Mouse (Mus musculus) heart, embryonic 11.5 days (tissue): ENCODE measurements around the gene Cmss1. TPM values are rescaled to one million over a fixed set of nuclear protein-coding genes. Genes with fewer than 3 reads are reported as not detected.

Experiments used
- ATAC-seq: fragments of 200-750 bp; cut with Nextera tagmentation; replicated peaks from 2 replicates; pipeline ENCODE4 v1.8.0; 2017; ENCODE audit warnings: moderate library complexity; ENCODE audit not compliant: insufficient number of reproducible peaks, low FRiP score, low TSS enrichment
- H3K27ac ChIP-seq: fragments of 300-500 bp; sonication (generic); 2 replicates; pipeline ENCODE4 v1.5.1; 2014; ENCODE audit warnings: mild to moderate bottlenecking, low read depth, low read length
- H3K27me3 ChIP-seq: fragments of 300-500 bp; sonication (generic); 2 replicates; pipeline ENCODE4 v1.6.1; 2014; ENCODE audit warnings: mild to moderate bottlenecking, low read length, mixed read lengths; ENCODE audit not compliant: control insufficient read depth, insufficient read depth
- H3K36me3 ChIP-seq: fragments of 300-500 bp; sonication (generic); 2 replicates; pipeline ENCODE4 v1.6.1; 2014; ENCODE audit warnings: mild to moderate bottlenecking, low read length, moderate library complexity, mixed read lengths; ENCODE audit not compliant: control insufficient read depth, insufficient read depth
- H3K4me1 ChIP-seq: fragments of 300-500 bp; sonication (generic); 2 replicates; pipeline ENCODE4 v1.6.1; 2014; ENCODE audit warnings: low read length; ENCODE audit not compliant: control insufficient read depth, insufficient read depth
- H3K4me2 ChIP-seq: fragments of 300-500 bp; sonication (generic); 2 replicates; pipeline ENCODE4 v1.6.1; 2014; ENCODE audit warnings: mild to moderate bottlenecking, moderate library complexity
- H3K4me3 ChIP-seq: fragments of 300-500 bp; sonication (generic); 2 replicates; pipeline ENCODE4 v1.5.1; 2014; ENCODE audit warnings: low read depth, low read length
- H3K9ac ChIP-seq: fragments of 300-500 bp; sonication (generic); 2 replicates; pipeline ENCODE4 v1.6.1; 2014; ENCODE audit warnings: mild to moderate bottlenecking, low read depth, low read length, moderate library complexity
- H3K9me3 ChIP-seq: fragments of 300-500 bp; sonication (generic); replicated peaks from 2 replicates; pipeline ENCODE4 v1.6.1; 2016; ENCODE audit warnings: low read length; ENCODE audit not compliant: control insufficient read depth
- WGBS: fragments of 180-500 bp; shearing (Covaris S2); extraction: QIAGEN DNeasy Blood & Tissue Kit; methylation state at CpG from one replicate; pipeline ENCODE4 v1.1.7; 2014; ENCODE audit not compliant: insufficient replicate concordance; 5-methylcytosine and 5-hydroxymethylcytosine counted together
- polyA plus RNA-seq: library from polyadenylated mRNA; unstranded; fragments of >200 nt; fragmentation: Nextera tagmentation; extraction: Ambion mirVana; gene quantifications from 2 replicates; pipeline ENCODE4 v1.2.1, GENCODE M21; 2014

The Cmss1 gene
- polyA plus RNA-seq, 1 experiment from 2014 or later: 36.6 TPM

DNA sequence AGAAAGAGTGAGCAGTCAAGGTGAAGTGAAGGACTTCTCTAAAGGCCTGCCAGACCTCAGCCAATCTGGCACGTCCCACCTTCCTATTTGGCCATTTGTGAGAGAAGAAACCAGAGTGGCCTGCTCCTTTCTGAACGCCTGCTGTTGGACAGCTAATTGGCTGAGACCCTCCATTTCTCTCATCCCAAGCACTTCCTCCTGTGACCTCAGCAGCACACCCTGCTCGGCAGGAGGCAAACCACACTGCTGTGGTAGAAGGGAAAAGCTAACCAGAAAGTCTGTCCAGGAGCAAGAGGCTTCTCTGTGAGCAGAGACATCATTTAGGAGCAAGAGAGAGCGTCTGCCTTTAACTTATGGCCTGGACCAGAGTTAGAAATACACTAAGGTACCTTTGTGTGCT is 289.5 kb downstream of the Cmss1 start:
- Histone ChIP-seq H3K9ac (no peak overlapping the region), H3K4me3 (no peak overlapping the region), H3K4me1 (peaks cover 5% of the 10 kb centered on the region), H3K27me3 (no peaks in the 10 kb centered on the region), H3K27ac (no peak overlapping the region), H3K9me3 (no peaks in the 10 kb centered on the region), H3K36me3 (no peaks in the 10 kb centered on the region), H3K4me2 (no peak overlapping the region)
- no peak for ATAC-seq
- WGBS: 56% methylated on average over 4 of the region's 4 CpGs

DNA sequence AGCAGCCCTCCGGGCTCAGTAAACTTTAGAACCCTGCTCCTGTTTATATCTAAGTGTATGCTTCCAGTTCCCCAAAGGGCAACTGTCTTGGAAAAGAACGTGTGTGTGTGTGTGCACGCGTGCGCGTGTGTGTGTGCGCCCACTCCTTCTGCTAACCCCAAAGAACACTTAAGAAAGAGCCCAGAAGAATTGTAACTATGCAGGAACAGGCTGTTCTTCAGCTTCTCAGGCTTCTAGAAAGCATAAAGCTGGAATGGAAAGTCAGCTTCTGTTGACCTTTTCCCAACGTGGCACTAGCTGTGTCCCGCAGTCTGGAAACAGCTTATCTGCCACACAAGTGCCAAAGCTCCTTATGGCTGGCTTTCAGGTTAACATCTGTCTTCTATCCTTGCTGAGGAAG is 291.6 kb downstream of the Cmss1 start:
- H3K4me1 ChIP-seq: peaks cover 5% of the 10 kb centered on the region
- H3K9me3 ChIP-seq: no peaks in the 10 kb centered on the region
- H3K27ac ChIP-seq: no peak overlapping the region
- ATAC-seq: no peak
- no peak overlapping the region for H3K9ac ChIP-seq
- no peak overlapping the region for H3K4me2 ChIP-seq
- H3K36me3 ChIP-seq: no peaks in the 10 kb centered on the region
- H3K27me3 ChIP-seq: no peaks in the 10 kb centered on the region
- 80% methylated on average over 9 of the region's 9 CpGs for WGBS
- H3K4me3 ChIP-seq: no peak overlapping the region

DNA sequence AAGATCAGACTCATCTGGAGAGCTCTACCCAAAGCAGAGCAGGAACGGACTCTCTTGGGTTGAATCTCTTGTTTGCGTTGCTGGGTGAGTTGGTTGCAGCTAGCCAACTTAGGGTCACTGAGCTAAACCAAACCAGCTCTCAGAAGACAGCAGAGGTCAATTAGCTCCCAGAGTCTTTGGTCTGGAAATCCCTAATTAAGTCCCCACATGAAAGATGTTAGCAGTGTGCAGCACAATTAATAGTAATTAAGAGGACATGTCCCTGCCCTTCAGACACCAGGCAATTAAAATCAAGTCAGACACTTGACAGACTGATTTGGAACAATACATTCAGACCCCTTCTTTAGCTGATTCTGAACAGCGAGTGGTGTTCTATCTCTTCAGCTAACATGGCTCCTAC is 292.4 kb downstream of the Cmss1 start:
- H3K27ac ChIP-seq: no peak overlapping the region
- peaks cover 5% of the 10 kb centered on the region for H3K4me1 ChIP-seq
- ATAC-seq: no peak
- H3K4me3 ChIP-seq: no peak overlapping the region
- H3K4me2 ChIP-seq: no peak overlapping the region
- H3K27me3 ChIP-seq: no peaks in the 10 kb centered on the region
- 81% methylated on average over 3 of the region's 3 CpGs for WGBS
- H3K9ac ChIP-seq: no peak overlapping the region
- H3K36me3 ChIP-seq: no peaks in the 10 kb centered on the region
- no peaks in the 10 kb centered on the region for H3K9me3 ChIP-seq

DNA sequence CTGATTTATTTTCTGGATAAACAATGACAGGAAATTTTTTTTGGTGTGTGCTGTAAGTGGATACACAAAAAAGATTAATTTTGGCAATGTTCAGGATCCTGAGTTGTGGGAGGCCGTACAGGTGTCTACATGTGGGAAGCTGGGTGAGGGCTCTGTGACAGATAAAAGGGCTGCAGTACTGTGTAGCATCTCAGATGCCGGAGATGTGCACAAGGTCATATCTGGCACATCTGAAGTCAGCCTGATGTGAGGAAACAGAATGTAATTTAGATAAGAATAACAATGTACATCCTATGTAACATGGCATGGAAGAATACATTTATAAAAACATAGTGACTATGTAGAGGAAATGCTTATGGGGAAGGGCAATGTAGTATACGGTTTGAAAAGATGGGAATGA is 293.2 kb downstream of the Cmss1 start:
- Histone ChIP-seq H3K4me3 (no peak overlapping the region), H3K4me1 (peaks cover 5% of the 10 kb centered on the region; the same call in 1 of the 2 replicates), H3K4me2 (no peak overlapping the region), H3K27me3 (no peaks in the 10 kb centered on the region), H3K36me3 (no peaks in the 10 kb centered on the region), H3K9ac (no peak overlapping the region), H3K27ac (no peak overlapping the region), H3K9me3 (no peaks in the 10 kb centered on the region)
- 86% methylated on average over 3 of the region's 3 CpGs for WGBS
- ATAC-seq: no peak

DNA sequence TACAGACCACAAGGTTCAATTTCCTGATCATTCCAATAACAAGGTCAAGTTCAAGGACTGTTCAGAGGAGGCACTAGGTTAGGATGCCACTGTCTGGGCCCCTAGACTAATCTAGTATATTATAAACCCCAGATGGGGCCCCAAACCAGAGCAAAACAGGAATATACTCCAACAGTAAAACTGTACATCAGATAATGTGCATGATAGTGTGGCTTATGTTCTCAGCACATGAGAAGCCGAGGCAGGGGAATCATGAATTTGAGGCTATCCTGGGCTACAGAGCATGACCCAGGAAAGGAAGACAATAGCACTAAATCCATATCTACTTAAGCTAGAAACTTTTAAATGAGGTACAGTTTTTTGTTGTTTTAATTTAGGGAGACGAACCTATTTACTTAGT is 294.5 kb downstream of the Cmss1 start:
- Histone ChIP-seq H3K9ac (no peak overlapping the region), H3K27me3 (no peaks in the 10 kb centered on the region), H3K4me3 (no peak overlapping the region), H3K4me1 (peaks cover 6% of the 10 kb centered on the region), H3K27ac (no peak overlapping the region), H3K36me3 (no peaks in the 10 kb centered on the region), H3K9me3 (no peaks in the 10 kb centered on the region), H3K4me2 (no peak overlapping the region)
- WGBS: 82% methylated on average over 2 of the region's 2 CpGs
- ATAC-seq: no peak

DNA sequence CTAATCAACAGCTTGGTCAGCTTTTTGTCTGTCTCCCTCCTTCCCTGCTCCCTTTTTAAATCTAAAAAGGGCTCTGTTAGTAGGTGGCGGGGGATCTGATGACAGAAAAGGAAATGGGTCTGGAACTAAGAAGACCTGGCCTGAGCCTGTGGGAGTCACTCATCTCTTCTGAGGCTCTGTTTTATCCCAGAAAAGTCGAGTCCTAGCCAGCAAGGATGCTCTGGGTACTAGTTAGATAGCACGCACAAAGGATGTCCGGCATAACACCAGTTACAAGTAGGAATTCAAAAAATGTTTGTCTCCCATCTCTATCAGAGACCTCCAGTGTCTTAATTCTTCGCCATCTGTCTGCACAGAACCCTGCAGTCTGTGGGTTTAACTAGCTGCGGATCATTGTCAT is 301.2 kb downstream of the Cmss1 start:
- peaks cover 13% of the 10 kb centered on the region; the same call in 1 of the 2 replicates for H3K4me1 ChIP-seq
- H3K27ac ChIP-seq: no peak overlapping the region
- no peak for ATAC-seq
- no peaks in the 10 kb centered on the region for H3K36me3 ChIP-seq
- H3K9me3 ChIP-seq: no peaks in the 10 kb centered on the region
- no peak overlapping the region for H3K9ac ChIP-seq
- H3K27me3 ChIP-seq: no peaks in the 10 kb centered on the region
- WGBS: 51% methylated on average over 6 of the region's 6 CpGs
- H3K4me3 ChIP-seq: no peak overlapping the region
- H3K4me2 ChIP-seq: no peak overlapping the region

DNA sequence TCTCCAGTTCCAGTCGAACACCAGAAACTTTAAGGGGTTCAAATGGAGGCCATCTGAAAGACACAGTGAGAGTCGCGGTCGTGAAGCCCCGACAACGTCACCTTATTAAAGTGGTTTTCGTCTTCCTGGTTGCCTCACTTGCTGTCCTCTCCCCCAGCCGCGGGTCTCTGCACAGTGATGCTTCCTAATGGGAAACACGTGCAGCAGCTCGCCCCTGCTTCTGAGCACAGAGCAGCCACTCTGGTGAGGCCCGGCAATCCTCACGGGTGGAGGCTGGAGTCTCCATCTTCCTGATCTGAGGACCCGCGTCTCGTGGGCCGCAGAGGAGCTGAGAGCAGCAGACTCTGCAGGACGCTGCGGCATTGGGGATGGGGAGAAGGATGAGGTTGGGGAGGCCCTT is 302.9 kb downstream of the Cmss1 start:
- Histone ChIP-seq H3K4me2 (no peak overlapping the region), H3K27me3 (no peaks in the 10 kb centered on the region), H3K9me3 (no peaks in the 10 kb centered on the region), H3K27ac (no peak overlapping the region), H3K36me3 (no peaks in the 10 kb centered on the region), H3K4me3 (no peak overlapping the region), H3K4me1 (peaks cover 13% of the 10 kb centered on the region; the same call in 1 of the 2 replicates), H3K9ac (0 out of 2 replicates have a peak overlapping the region, but pooled peaks have one; percentile 16)
- 57% methylated on average over 19 of the region's 19 CpGs for WGBS
- ATAC-seq: no peak

DNA sequence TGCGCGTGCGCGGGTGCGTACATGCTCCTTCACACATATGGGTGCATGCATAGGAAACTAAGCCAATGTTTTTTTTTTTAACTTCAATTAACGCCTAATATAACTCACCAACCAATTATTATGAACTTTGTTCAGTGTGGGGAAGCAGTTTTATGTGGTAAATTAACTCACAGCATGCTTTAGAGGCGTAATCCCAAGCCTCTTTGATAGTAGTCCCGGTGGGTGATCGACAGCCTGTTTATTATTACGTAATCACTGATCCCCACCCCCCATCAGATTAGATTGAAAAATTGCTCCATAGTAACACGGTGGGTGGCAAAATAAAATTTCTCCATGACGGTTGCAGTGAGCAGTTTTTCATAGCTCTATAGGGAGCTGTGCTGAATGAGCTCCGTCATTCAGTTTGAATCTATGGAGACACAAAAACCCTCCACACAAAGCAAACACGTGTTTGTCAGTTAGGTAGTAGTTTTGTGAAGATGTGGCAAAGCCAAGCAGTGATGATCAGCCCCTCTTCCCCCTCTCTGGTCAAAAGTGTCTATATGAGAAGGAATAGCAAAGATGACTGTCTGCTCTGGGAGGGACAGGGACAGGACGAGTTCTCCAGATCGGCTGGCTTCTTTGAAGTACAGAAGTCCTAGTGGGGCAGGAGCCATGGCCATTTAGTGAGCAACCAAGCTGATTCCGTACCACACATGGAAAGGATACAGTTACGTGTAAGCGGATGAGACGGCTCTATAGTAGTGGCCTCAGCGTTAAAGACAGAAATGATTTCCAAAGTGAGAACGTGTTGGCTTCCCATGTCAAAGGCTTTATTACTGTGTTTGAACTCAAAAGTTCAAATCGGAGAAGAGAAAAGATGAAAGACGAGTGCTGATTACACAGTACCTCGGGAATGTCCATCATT is 303.6 kb downstream of the Cmss1 start:
- Histone ChIP-seq H3K9me3 (no peaks in the 10 kb centered on the region), H3K9ac (no peak overlapping the region), H3K27me3 (no peaks in the 10 kb centered on the region), H3K27ac (no peak overlapping the region), H3K4me2 (no peak overlapping the region), H3K4me1 (peaks cover 13% of the 10 kb centered on the region; the same call in 1 of the 2 replicates), H3K4me3 (no peak overlapping the region), H3K36me3 (no peaks in the 10 kb centered on the region)
- ATAC-seq: no peak
- 79% methylated on average over 25 of the region's 25 CpGs for WGBS
